49 mouse cellular contexts compared by ENCODE assay signal in genomic region chr12:11158670-11159069, GRCm38 (mm10). TPM values are rescaled to one million over a fixed set of nuclear protein-coding genes. Genes with fewer than 3 reads are reported as not detected.
"Had no signal": no experiment of that assay in that cellular context is flagged by ENCODE, and none has a peak within 500 bp of the region (broad histone marks: within the 10 kb centered on the region; RNA-seq: fewer than 3 reads in every experiment).

No protein-coding gene starts in this region.

- H3K27ac ChIP-seq: heart, embryonic 13.5 days; heart, embryonic 15.5 days; hindbrain, embryonic 10.5 days; hindbrain, embryonic 12.5 days; hindbrain, embryonic 13.5 days; hindbrain, embryonic 14.5 days; hindbrain, embryonic 15.5 days; hindbrain, postnatal 0 days; intestine, embryonic 15.5 days; kidney, embryonic 15.5 days; kidney, postnatal 0 days; layer of hippocampus, adult 2 months; left cerebral cortex, adult 2 months had no signal

- H3K27me3 ChIP-seq: heart, embryonic 12.5 days; heart, embryonic 15.5 days; hindbrain, embryonic 12.5 days; hindbrain, embryonic 13.5 days; hindbrain, embryonic 15.5 days; intestine, embryonic 15.5 days; kidney, embryonic 15.5 days had no signal

- H3K9me3 ChIP-seq: heart, embryonic 12.5 days; heart, embryonic 13.5 days; heart, embryonic 15.5 days; hindbrain, embryonic 10.5 days; hindbrain, embryonic 12.5 days; hindbrain, embryonic 13.5 days; hindbrain, embryonic 15.5 days; intestine, embryonic 15.5 days; kidney, embryonic 15.5 days had no signal

- H3K4me3 ChIP-seq: heart, embryonic 12.5 days; heart, embryonic 13.5 days; heart, embryonic 15.5 days; hindbrain, embryonic 10.5 days; hindbrain, embryonic 12.5 days; hindbrain, embryonic 13.5 days; hindbrain, embryonic 15.5 days; intestine, embryonic 15.5 days; kidney, embryonic 15.5 days; layer of hippocampus, adult 2 months; left cerebral cortex, adult 2 months had no signal

- H3K36me3 ChIP-seq: heart, embryonic 12.5 days; heart, embryonic 13.5 days; heart, embryonic 15.5 days; hindbrain, embryonic 10.5 days; hindbrain, embryonic 12.5 days; hindbrain, embryonic 13.5 days; hindbrain, embryonic 15.5 days; intestine, embryonic 15.5 days; kidney, embryonic 15.5 days had no signal

- H3K4me1 ChIP-seq: heart, embryonic 12.5 days; heart, embryonic 13.5 days; heart, embryonic 15.5 days; hindbrain, embryonic 10.5 days; hindbrain, embryonic 12.5 days; hindbrain, embryonic 13.5 days; hindbrain, embryonic 15.5 days; intestine, embryonic 15.5 days; kidney, embryonic 15.5 days had no signal

- DNase-seq: heart, postnatal 10 days; heart, postnatal 14 days; heart, postnatal 36 days; heart, postnatal 4 days; kidney, adult 11 months; kidney, adult 18-20 months; kidney, adult 2 months; kidney, adult 8-10 months; kidney, adult 9 months; kidney, postnatal 10 days; kidney, postnatal 14 days; kidney, postnatal 25 days; kidney, postnatal 36 days; kidney, postnatal 4 days; layer of hippocampus, adult 9-11 months; layer of hippocampus, postnatal 36 days had no signal

- H3K9ac ChIP-seq: heart, embryonic 12.5 days; heart, embryonic 13.5 days; heart, embryonic 15.5 days; hindbrain, embryonic 12.5 days; hindbrain, embryonic 13.5 days; hindbrain, embryonic 14.5 days; hindbrain, embryonic 15.5 days; intestine, embryonic 15.5 days; kidney, embryonic 15.5 days had no signal

RNA-seq across cellular contexts. Expression of gene Kcns3, which starts 7.8 kb away (rescaled TPM):
- total RNA-seq: hematopoietic stem cell, adult 5-6 weeks had no signal
- polyA plus RNA-seq: inflammation-experienced regulatory T-cells, adult 6 months had no signal

RNA-seq across cellular contexts. Expression of gene Msgn1, which starts 50.1 kb away (rescaled TPM):
- total RNA-seq: heart, postnatal 10 days; heart, postnatal 14 days; heart, postnatal 25 days; heart, postnatal 36 days; heart, postnatal 4 days; hematopoietic stem cell, adult 5-6 weeks; hindbrain, postnatal 0 days; layer of hippocampus, adult 18-20 months; layer of hippocampus, adult 2 months; layer of hippocampus, adult 8-10 months; layer of hippocampus, postnatal 10 days; layer of hippocampus, postnatal 14 days; layer of hippocampus, postnatal 25 days; layer of hippocampus, postnatal 36 days; left cerebral cortex, adult 18-20 months; left cerebral cortex, adult 2 months; left cerebral cortex, adult 8-10 months had no signal
- polyA plus RNA-seq: heart, embryonic 12.5 days; heart, embryonic 13.5 days; heart, embryonic 15.5 days; heart, postnatal 0 days; hindbrain, embryonic 10.5 days; hindbrain, embryonic 11.5 days; hindbrain, embryonic 12.5 days; hindbrain, embryonic 13.5 days; hindbrain, embryonic 14.5 days; hindbrain, embryonic 15.5 days; hindbrain, embryonic 16.5 days; hindbrain, postnatal 0 days; inflammation-experienced regulatory T-cells, adult 6 months; intestine, embryonic 14.5 days; intestine, embryonic 15.5 days; intestine, embryonic 16.5 days; intestine, postnatal 0 days; kidney, adult 2 months; kidney, embryonic 14.5 days; kidney, embryonic 15.5 days; kidney, embryonic 16.5 days; kidney, postnatal 0 days; large intestine, adult 2 months had no signal
